Mouse (Mus musculus) kidney, adult 2 months (tissue): ENCODE measurements around the gene Kif21b. TPM values are rescaled to one million over a fixed set of nuclear protein-coding genes. Genes with fewer than 3 reads are reported as not detected.

Experiments
- DNase-seq: peaks from one replicate; pipeline ENCODE4 v3.0.0; 2021
- H3K27ac ChIP-seq: fragments of 200-500 bp; 2 replicates; pipeline ENCODE4 v1.5.1; 2012; ENCODE audit warnings: low read depth, low read length, control low read depth, inconsistent platforms; ENCODE audit not compliant: insufficient read depth
- H3K27me3 ChIP-seq: fragments of 200-500 bp; replicated peaks from 2 replicates; pipeline ENCODE4 v1.6.1; 2012; ENCODE audit warnings: mild to moderate bottlenecking, moderate library complexity, low read length, inconsistent platforms; ENCODE audit not compliant: control insufficient read depth, insufficient read depth
- H3K36me3 ChIP-seq: fragments of 200-500 bp; 2 replicates; pipeline ENCODE4 v1.6.1; 2012; ENCODE audit warnings: mild to moderate bottlenecking, moderate library complexity, low read length, inconsistent platforms; ENCODE audit not compliant: control insufficient read depth, insufficient read depth
- H3K4me1 ChIP-seq: fragments of 200-500 bp; 2 replicates; pipeline ENCODE4 v1.6.1; 2011; ENCODE audit warnings: low read length; ENCODE audit not compliant: control insufficient read depth, insufficient read depth
- H3K4me3 ChIP-seq: fragments of 200-500 bp; 2 replicates; pipeline ENCODE4 v1.5.1; 2011; ENCODE audit warnings: mild to moderate bottlenecking, low read depth, low read length, control low read depth; ENCODE audit not compliant: insufficient read depth
- CTCF ChIP-seq: fragments of 200-500 bp; conservative IDR thresholded peaks from 2 replicates; pipeline ENCODE4 v1.5.1; 2011; ENCODE audit warnings: low read depth, mild to moderate bottlenecking, control low read depth, low read length, moderate library complexity, mixed read lengths; ENCODE audit not compliant: insufficient read depth, insufficient read length
- POLR2A ChIP-seq: fragments of 200-500 bp; IDR thresholded peaks from one replicate; pipeline ENCODE4 v1.6.1; 2011; ENCODE audit warnings: low read depth, low read length, control low read depth
- WGBS: fragments of 180-500 bp; shearing (Covaris S2); methylation state at CpG from one replicate; pipeline ENCODE4 v1.1.7; 2018; 5-methylcytosine and 5-hydroxymethylcytosine counted together
- polyA plus RNA-seq: library from polyadenylated mRNA; depleted of rRNA; stranded (reverse); fragments of >200 nt; gene quantifications from 2 replicates; pipeline ENCODE4 v1.2.3, GENCODE M21; 2012

Gene Kif21b
- polyA plus RNA-seq, 1 experiment = 4.2 TPM

GRCm38 (mm10) chr1:136172696-136173095, 41.5 kb downstream of the Kif21b start:
- WGBS = 82% methylated on average over 12 of the region's 12 CpGs
- Histone ChIP-seq H3K27ac (no peak overlapping the region), H3K27me3 (no peaks in the 10 kb centered on the region), H3K4me1 (0 out of 2 replicates have a peak, but pooled peaks cover 3% of the 10 kb centered on the region), H3K36me3 (no peaks in the 10 kb centered on the region), H3K4me3 (no peak overlapping the region)
- peak; percentile 80 for DNase-seq
- TF ChIP-seq CTCF (no peak), POLR2A (no peak)

GRCm38 (mm10) chr1:136174101-136174606, 43.0 kb downstream of the Kif21b start:
- H3K36me3 ChIP-seq = no peaks in the 10 kb centered on the region
- H3K27ac ChIP-seq = no peak overlapping the region
- H3K27me3 ChIP-seq = no peaks in the 10 kb centered on the region
- peak; percentile 76 for DNase-seq
- 21% methylated on average over 13 of the region's 13 CpGs for WGBS
- TF ChIP-seq POLR2A (no peak), CTCF (no peak)
- no peak overlapping the region for H3K4me3 ChIP-seq
- 0 out of 2 replicates have a peak, but pooled peaks cover 3% of the 10 kb centered on the region for H3K4me1 ChIP-seq

DNA sequence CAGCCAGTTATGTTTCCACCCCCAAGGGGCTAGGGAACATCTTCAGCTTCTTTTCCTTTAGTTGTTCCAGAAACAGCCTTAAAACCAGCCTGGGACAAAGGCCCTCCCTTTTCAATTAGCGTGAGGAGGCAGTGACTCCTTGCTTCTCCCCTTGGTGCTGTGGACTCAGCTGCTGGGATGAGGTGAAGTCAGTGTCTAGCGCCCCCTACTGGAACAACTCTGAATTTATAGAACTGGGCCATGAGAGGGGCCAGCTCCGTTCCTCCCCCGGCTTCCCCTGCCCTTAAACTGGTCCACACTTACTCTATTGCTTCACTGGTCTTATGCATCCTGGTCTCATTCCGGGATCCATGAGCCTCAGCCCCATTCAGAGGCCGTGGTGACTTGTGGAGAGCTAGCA, 44.0 kb downstream of the Kif21b start:
- Histone ChIP-seq H3K4me3 (no peak overlapping the region), H3K36me3 (no peaks in the 10 kb centered on the region), H3K4me1 (0 out of 2 replicates have a peak, but pooled peaks cover 3% of the 10 kb centered on the region), H3K27me3 (no peaks in the 10 kb centered on the region), H3K27ac (no peak overlapping the region)
- no peak for TF ChIP-seq POLR2A
- TF ChIP-seq CTCF = peak; percentile 75
- WGBS = 52% methylated on average over 6 of the region's 6 CpGs
- peak; percentile 40 for DNase-seq

- H3K36me3 ChIP-seq = no peaks in the 10 kb centered on the region
- DNase-seq = peak; percentile 13
- H3K27me3 ChIP-seq = no peaks in the 10 kb centered on the region
- TF ChIP-seq CTCF = no peak
- TF ChIP-seq POLR2A = no peak
- WGBS = 58% methylated on average over 2 of the region's 2 CpGs
- 0 out of 2 replicates have a peak, but pooled peaks cover 3% of the 10 kb centered on the region for H3K4me1 ChIP-seq
- H3K4me3 ChIP-seq = no peak overlapping the region
- H3K27ac ChIP-seq = no peak overlapping the region
Observed at GRCm38 (mm10) chr1:136177085-136177484, 45.9 kb downstream of the Kif21b start.

DNA sequence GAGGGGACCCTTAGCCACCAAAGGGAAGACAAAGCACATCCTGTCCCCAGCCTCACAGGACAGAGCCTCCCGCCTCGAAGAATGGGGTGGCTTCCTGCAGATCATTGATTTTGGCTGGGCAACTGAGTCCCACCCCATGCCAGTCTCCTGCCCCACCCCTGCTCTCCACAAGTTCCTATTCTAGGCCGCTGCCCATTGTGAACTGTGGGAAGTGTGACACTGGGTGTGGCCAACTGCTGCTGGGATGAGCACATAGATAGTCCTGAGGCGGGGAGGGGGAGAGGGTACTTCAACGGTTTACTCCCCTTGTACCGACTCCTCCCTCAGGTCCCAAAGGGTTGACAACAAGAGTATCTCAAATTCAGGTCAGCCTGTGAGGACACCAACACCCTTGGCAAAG, 47.6 kb downstream of the Kif21b start:
- Histone ChIP-seq H3K27ac (no peak overlapping the region), H3K4me3 (no peak overlapping the region), H3K4me1 (0 out of 2 replicates have a peak, but pooled peaks cover 3% of the 10 kb centered on the region), H3K27me3 (no peaks in the 10 kb centered on the region), H3K36me3 (no peaks in the 10 kb centered on the region)
- TF ChIP-seq CTCF = no peak
- TF ChIP-seq POLR2A = no peak
- DNase-seq = no peak
- WGBS = 56% methylated on average over 6 of the region's 6 CpGs

GRCm38 (mm10) chr1:136179511-136180001, 48.4 kb downstream of the Kif21b start:
- no peaks in the 10 kb centered on the region for H3K4me1 ChIP-seq
- DNase-seq = no peak
- no peak overlapping the region for H3K4me3 ChIP-seq
- H3K36me3 ChIP-seq = no peaks in the 10 kb centered on the region
- H3K27me3 ChIP-seq = no peaks in the 10 kb centered on the region
- TF ChIP-seq POLR2A (no peak), CTCF (no peak)
- WGBS = 96% methylated on average over 2 of the region's 2 CpGs
- no peak overlapping the region for H3K27ac ChIP-seq

- Histone ChIP-seq H3K4me1 (no peaks in the 10 kb centered on the region), H3K36me3 (no peaks in the 10 kb centered on the region), H3K27ac (no peak overlapping the region), H3K4me3 (no peak overlapping the region), H3K27me3 (no peaks in the 10 kb centered on the region)
- WGBS = 94% methylated on average over 5 of the region's 5 CpGs
- DNase-seq = no peak
- no peak for TF ChIP-seq POLR2A
- TF ChIP-seq CTCF = no peak
Observed at GRCm38 (mm10) chr1:136190033-136190432, 58.8 kb downstream of the Kif21b start.

DNA sequence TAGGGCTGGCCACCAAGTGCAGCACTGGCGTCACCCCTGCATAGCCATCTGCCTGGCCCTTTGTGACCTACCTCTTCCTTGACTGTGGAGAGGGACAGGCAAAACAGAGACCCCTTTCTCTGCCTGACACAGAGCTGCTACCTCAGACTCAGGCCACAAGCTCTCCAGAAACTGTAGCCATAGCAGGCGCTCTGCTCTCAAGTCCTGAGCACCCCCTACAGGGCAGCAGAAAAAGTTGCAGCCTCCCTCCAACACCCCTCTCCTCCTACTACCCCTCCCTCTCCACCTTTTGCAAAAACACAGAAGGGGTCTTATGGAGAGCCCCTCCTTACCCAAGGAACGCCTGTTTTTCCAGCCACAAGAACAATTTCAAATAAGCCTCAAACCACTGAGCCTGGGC, 81.6 kb downstream of the Kif21b start, which contains the start of gene Mroh3:
Gene Mroh3 (minus strand): TSS at position 26 of the 400 bp plus-strand sequence.
- Histone ChIP-seq H3K27me3 (no peaks in the 10 kb centered on the region), H3K4me1 (no peaks in the 10 kb centered on the region), H3K27ac (no peak within 1 kb of the TSS), H3K36me3 (no peaks in the 10 kb centered on the region), H3K4me3 (no peak within 1 kb of the TSS)
- no peak for TF ChIP-seq POLR2A
- peak; percentile 55 for TF ChIP-seq CTCF
- 69% methylated on average over 3 of the region's 3 CpGs for WGBS
- DNase-seq = no peak
